Mouse (Mus musculus) liver, embryonic 14.5 days (tissue): ENCODE measurements at regions not wholly inside any gene's neighbourhood (a gene's known extent, or its start where the extent isn't known, plus 50 kb on each side); places are given as distances from the start of the nearest gene placed in this dataset.

Experiments used
- CTCF ChIP-seq: IDR thresholded peaks from 2 replicates; pipeline ENCODE4 v1.5.1; 2016; ENCODE audit warnings: antibody characterized with exemption, low read depth, control low read depth
- EP300 ChIP-seq: IDR thresholded peaks from 2 replicates; pipeline ENCODE4 v1.6.1; 2016; ENCODE audit warnings: antibody characterized with exemption, low read depth

DNA sequence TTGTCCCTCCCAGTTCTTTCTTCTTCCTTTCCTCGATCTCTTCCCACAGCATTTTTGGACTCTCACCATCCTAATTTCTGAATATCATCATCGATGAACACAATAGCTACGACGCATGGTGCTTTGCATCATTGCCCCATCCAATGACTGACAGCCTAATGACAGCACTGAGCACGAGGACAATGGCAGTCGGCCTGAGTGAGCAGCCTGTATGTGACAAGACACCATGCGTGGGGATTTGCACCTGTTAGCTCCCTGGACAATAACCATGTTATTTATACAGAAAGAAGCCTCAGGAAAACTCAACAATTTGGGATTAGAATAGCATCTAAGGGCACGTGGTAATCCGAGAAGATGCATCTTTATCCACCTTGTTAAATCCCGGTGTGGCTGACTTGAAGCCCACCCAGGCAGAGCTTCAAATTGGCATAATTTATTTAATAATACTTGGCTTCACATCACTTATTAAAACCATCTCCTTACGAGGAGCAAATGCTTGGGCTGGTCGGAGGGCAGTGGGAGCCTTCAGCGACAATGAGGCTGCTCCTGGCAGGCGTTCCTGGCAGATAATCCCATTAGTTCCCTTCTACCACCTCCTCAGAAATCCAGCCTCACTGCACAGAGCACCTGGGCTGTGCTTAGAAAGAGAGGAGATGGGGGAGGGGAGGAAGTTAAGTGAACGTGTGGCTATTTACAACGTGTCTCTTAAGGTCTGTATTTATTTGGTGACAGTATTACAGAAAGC, 85.4 kb downstream of the Cxcl12 start:
- TF ChIP-seq CTCF (no peak), EP300 (no peak)
